Mouse (Mus musculus) thymus, postnatal 4 days (tissue): Measurements from ENCODE around the gene Apeh.

ENCODE experiments used
- DNase-seq: peaks from one replicate; pipeline ENCODE4 v3.0.0; 2021

The Apeh gene

DNA sequence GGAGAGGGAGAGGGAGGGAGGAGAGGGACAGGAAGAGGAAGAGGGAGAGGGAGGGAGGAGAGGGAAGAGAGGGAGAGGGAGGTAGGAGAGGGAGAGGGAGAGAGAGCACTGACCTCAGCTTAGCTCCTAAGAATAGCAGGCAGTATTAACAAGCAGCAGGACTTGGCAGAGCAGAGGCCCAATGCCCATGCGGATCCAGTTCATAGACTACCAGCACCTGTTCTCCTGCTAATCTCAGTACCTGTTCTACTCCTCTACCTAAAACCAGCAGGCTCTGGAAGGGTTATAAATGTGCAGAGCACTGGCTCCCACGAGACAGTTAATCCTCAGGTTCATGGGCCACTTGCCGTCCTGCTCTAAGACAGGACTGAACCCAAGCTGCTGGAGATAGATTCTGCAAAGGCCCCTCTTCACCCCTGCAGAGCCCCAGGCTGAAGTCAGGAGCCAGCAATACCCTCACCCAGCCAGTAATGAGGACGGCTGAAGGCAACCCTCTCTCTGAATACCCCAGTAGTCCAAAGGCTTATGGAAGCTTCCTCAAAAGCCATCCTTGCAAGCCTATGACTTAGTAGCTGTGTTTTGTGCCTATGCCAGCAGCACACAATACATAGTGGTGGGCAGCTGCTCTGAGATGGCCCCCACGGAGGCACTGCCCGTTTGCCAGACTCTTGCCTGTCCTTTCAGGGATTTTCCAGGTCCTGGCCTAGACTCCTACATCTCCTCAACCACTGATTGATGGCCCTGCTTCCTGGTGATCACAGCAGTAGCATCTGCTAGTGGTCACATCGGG, 21.1 kb downstream of the Apeh start:
- DNase-seq, result no peak

DNA sequence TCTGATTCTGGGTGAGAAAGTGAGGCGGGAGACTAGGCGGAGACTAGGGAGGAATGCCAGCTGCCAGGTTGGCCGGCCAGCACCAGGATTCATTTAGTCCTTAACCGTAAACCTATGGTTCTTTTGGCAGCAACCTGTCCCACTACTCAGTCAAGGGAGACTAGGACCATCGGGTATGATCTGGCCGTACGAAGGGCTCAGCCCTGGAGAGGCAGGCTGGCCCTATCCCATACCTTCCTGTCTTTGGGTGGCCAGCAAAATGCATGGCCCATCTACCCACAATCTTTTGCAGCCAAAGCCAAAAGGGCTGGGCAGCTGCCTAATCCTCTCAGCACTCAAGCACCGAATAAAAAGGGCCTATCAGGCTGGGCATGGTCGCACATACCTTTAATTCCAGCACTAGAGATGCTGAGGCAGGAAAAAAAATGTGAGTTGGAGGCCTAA, 21.9 kb downstream of the Apeh start:
- no peak for DNase-seq

DNA sequence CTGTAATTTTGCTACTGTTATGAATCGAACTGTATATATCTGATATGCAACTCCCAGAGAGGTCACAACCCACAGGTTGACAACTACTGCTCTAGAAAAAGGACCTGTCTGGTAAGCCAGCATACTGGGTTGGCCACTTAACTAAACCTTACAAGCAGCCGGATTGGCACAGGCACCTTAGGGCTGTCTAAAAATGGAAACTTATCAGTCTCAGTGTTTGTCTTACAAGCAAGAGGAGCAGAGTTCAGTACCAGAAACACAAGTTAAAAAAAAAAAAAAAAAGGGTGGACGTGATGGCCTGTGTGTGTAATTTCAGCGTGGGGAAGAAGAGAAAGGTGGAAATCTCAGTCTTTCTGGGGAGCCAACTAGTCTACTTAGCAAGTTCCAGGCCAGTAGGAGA, 22.6 kb downstream of the Apeh start:
- DNase-seq, result no peak

DNA sequence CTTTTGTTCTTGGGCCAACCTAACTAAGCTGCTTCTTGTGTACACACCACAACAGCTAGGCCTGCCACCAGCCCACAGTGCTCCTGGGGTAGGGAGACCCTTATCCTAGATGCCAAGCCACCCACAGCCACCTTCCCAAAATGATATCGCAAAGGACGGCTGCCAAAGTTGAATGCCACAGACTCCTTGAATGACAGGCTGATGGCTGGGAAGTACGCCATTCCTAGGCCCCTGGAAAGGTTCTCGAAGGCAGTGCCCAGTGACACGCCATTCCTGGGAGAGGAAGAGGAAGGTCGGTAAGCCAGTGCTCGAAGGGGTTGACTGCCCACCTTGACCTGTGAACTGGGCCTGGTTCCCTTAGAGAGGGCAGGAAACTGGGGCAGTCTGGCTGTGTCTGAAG, 24.9 kb downstream of the Apeh start:
- DNase-seq, result no peak

DNA sequence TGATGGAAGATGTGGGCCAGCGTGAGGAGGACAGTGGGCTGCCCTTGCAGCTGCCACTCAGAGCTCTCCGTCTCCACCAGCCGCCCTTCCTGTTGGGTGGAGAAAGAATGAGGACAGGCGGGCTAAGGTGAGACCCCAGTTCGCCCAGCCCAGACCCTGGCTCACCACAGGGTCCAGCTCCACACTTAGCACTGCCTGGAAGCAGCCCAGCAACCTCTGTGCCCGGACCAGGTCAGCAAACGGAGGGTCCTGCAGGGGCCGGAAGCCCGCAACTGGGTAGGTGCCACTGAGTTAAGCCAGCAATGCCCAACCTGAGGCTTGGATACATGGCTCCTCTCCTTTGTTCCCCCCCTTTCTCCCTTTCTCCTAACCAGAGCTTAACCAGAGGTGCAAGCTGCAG, 25.4 kb downstream of the Apeh start:
- no peak for DNase-seq

DNA sequence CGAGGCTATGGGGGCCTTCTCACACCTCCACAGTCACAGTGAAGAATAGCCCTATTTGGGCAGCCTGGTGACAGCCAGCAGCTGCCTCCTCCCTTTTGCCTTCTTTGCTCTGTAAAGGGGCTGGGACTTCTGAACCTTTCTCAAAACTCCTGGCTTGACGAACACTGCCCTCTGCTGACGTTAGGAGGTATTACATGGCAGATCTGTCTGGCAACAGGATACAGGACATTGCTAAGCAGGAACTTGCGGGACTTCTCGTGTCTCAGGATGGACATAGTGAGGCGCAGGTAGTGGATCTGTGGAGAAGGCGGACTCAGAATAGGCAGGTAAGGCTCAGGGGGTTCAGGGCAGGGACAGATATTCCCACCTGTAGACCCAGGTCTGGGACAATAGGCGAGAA, 26.5 kb downstream of the Apeh start:
- peak; percentile 87 for DNase-seq

DNA sequence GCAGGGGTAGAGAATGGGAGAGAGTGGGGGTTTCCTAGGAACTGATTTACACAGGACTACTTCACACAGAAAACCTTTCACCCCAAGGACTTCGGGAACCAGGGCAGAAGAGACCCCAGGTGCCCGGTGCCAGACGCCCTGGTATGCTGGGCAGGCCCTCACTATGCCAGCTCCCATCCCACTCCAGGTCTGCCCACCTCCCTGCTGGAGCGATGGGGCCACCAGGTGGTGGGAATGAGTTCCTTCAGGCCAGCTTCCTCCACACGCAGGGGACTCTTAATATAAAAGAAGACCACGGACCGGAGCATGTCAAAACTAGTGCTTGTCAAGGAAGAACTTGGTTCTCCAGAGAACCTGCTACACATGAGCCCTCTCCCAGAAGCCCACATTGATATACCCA, 27.2 kb downstream of the Apeh start:
- no peak for DNase-seq

DNA sequence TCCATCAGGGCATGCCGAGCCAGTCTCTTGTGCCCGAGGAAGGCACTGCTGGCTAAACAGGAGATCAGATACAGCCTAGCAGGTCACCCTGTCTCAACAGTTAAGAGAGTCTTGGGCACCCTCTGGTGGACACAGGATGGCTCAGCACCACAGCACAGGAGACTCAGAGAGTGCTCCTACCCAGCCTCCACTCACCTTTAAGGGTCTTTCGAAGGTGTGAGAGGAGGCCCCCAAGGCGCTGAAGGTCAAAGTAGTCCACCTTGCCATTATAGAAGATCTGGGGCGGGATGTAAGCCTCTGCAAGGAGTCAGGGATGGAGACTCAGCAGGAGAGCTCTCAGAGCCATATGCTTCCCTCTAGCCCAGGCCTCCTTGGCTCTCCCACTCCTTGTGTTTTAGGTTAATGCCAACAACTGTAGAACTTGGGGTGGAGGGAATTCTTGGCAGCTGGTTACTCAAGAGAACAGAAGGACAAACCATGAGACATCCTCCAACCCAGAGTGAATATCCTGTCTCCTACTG, 28.9 kb downstream of the Apeh start:
- DNase-seq, result peak; percentile 78

DNA sequence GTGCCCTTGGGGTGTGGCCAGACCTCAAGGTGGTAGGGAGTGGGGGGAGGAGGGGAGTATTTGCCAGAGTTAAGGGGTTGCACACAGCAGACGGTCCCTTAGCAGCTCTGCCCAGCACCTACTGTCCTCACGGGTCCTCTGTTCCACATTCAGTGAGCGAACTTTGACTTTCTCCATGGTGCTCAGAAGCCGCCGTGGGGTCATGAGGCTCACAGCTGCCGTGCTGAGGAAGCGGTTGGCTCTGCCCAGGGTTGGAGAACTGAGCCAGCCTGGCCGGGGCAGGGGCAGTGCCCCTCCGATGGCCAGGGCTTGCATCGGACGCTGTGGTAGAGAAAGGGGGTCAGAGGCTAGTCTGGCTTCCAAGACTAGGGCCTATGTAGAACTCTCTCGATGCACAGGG, 31.0 kb downstream of the Apeh start:
- DNase-seq, result no peak

DNA sequence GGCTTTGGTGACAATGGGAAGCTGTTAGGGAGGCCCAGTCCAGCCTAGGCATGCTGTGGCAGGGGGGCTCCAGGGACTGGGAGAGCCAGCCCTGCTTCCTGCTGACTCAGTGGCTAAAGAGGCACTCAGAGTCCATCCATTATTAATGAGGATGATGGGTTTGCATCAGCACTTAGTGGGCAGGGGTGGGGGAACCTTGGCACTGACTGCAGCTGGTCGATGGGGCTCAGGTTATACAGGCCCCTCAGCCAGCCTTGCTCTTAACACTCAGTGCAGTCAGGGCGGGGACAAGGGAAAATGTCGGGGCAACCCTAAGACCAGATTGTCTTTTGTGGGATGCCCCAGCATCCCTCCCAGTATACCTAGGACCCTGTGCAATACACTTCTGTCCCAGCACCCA, 32.3 kb downstream of the Apeh start:
- no peak for DNase-seq

DNA sequence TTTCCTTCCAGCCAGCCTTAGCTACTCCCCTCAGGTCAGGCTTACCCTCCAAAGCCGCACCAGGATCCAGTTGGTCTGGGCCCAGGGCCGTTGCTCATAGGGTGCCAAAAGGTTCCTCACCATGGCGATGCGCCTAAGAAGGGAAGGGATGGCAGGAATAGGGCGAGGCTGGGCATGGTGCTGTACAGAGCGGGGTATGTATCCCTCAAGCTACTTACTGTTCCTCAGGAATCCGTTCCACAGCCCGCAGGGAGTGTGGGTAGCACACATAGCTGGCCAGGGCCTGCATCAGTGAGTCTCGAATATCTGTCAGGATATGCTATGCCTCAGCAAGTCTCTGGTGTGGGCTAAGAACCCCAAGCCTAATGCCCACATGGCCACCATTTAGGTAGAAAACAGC, 36.1 kb downstream of the Apeh start:
- no peak for DNase-seq

DNA sequence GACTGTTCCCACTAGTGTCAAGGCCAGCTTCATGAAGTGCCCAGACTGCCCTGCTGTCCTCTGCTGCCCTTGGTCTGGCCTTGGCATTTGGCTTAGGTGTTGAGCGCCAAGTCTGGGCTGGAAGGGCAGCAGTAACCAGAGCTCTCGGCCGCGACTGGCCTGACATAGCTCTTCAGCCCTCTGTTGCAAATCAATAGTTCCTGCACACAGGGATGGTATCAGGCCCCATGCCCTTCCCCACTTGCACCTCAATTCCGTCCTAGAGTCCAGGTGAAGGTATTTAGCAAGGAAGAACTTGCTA, 37.2 kb downstream of the Apeh start:
- no peak for DNase-seq

DNA sequence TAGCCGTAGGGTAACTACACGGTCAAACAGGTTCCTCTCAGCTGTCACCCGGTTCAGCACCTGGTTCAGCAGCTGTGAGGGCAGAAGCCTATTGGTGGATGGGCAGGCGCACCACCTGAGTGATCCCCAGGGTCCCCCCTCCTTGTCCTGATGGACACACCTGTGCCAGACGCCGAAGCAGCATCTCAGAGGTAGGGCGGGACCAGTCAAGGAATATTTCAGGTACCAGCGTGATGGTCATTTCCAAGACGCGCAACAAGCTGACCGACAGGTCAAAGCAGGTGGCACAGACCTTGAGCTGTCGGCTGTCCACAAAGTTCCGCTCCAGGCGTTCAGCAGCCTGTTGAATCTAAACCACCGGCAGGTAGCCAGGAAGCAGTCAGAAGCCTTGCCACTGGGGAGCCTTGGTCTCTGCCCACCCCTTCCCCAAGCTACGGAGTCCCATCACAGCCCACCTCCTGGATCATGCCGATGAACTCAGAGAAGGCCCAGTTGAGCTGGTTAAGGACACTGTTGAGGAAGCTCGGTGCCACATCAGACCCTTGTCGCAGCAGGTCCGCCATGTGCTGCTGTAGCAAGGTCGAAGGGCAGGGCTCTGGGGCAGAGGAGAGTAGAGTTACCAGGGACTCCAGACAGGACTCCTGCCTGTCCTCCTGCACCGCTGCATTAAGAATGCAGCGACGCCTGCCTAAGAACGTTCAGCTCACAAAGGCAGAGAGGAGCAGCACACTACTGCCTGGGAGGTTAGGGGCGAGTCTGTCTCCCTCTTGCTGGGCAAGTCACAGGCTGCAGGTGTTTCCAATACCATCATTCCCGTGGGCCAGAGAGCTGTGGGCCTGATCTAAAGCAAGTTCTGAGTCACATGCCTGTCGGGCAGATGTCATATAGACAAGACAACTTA, 37.8 kb downstream of the Apeh start:
- no peak for DNase-seq

DNA sequence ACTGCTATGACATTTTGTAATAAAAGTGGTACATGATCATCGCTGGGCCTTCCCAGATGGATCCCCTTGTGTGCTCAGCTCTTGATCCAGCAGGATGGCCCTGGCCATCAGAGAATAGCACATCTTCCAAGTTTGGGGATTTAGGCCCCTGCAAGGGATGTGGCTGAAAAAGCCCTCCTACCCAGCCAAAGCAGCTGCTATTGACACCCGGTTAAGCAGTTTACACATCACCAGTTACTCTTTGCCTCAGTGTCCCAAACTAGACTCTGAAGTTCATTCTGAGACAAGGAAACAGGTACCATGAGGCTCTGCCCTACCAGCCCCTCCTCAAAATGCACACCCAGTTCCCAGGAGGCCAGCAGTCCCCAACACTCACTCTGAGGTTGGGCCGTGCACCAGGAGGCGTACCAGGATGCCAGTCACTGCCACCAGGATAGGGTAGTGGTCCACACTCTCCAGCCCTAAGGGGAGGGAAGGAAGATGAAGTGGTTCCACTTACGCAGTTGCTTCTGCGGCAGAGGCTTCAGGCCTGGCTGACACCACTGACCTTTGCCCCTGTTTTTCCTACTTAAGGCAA, 38.7 kb downstream of the Apeh start:
- DNase-seq, result no peak

DNA sequence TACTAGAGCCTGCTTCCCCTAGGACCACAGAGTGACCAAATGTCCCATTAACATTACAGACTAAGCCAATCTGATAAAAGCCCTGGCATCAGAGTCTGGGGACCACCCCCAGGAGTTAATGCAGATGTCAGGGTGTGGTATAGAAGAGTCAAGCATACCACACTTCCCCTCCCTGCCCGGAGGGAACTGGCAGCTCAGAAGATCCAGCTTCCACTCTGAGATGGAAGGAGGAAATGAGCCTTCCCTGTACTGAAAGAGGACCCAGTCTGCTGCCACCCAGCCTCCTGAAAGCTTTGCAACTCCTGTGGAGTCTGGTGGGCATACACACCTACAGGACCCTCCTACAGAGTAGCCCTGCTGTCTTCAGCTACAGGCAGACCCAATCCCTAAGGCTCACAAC, 39.3 kb downstream of the Apeh start:
- DNase-seq, result no peak

DNA sequence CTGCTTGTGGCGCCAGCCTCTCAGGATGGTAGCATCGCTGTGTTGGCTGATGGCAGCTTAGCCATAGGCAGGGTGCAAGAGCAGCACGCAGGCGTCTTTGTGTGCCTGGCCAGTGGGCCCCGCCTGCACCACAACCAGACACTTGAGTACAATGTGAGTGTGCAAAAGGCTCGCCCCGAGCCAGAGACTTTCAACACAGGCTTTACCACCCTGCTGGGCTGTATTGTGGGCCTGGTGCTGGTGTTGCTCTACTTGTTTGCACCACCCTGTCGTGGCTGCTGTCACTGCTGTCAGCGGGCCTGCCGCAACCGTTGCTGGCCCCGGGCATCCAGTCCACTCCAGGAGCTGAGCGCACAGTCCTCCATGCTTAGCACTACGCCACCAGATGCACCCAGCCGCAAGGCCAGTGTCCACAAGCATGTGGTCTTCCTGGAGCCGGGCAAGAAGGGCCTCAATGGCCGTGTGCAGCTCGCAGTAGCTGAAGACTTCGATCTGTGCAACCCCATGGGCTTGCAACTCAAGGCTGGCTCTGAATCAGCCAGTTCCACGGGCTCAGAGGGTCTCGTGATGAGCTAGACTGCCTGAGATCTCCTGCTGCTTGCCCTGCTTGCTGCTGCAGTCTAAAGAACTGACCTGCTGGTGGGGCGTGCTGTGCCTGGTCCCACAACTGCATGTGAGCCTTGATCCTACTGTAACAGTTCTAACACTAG, 39.9 kb downstream of the Apeh start:
- DNase-seq, result no peak

DNA sequence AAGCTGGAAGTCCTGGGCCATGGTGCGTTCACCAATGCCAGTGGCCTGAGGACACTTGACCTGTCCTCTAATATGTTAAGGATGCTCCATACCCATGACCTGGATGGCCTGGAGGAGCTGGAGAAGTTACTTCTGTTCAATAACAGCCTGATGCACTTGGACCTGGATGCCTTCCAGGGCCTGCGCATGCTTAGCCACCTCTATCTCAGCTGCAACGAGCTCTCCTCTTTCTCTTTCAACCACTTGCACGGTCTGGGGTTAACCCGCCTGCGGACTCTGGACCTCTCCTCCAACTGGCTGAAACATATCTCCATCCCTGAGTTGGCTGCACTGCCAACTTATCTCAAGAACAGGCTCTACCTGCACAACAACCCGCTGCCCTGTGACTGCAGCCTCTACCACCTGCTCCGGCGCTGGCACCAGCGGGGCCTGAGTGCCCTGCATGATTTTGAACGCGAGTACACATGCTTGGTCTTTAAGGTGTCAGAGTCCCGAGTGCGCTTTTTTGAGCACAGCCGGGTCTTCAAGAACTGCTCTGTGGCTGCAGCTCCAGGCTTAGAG, 40.7 kb downstream of the Apeh start:
- no peak for DNase-seq

DNA sequence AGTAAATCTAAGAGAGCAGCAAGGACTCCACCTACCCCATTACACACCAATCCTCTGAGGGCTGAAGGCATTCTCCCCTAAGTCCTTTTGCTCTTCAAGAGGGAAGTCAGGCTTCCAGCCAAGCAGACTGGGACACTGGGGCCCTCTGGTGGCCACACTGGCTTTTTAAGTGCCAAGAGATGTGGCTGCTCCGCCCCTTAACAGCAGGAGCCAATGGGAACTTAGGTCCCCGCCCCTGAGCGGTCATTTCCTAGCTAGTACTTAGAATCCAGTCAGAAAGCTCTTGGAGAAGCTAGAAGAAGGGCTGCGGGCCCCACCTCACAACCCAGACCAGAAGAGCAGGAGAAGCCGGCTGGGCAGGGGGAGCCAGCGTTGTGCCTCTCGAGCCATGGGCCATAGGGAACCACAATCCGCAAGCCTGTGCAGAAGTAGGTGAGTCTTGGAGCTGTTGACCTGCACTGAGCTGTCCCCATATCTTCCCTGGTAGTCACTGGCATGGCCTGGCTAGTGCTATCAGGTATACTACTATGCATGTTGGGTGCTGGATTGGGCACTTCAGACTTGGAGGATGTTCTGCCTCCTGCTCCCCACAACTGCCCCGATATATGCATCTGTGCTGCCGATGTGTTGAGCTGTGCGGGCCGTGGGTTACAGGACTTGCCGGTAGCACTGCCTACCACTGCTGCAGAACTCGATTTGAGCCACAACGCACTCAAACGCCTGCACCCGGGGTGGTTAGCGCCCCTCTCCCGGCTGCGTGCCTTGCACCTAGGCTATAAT, 41.3 kb downstream of the Apeh start, which contains the start of gene Amigo3:
Gene Amigo3 (plus strand): TSS at position 275 of the 780 bp plus-strand sequence.
- peak; percentile 98 for DNase-seq

DNA sequence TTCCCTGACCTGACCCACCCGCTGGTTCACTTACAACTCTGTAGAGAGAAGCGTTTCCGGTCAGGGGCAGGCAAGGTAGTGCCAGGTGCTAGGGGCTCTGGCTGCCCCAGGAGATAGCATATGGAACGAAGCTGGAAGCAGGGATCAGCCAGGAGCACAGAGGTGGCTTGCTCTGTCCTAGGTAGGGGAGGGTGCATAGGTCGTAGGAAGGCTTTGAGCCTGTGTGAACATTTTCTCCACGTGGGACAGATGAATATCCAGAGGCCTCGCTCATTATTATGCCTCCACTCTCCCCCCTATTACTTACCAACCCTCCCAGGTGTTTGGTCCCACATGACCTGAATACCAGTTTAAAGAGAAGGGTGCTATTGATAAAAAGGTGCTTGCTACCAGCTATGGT, 42.0 kb downstream of the Apeh start:
- DNase-seq, result no peak

DNA sequence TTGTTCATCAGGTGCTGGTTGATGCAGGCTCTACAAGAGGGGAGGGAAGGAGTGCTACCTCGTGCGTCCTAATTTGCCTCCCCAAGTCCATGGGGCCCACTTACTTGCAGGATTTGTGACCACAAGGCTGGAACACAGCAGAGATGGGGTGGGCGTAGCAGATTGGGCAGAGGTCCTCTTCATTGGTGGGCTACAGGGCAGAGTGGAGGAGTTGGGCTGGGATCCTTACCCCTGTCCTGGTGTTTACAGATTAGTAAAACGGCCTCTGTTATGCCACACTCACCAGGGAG, 42.5 kb downstream of the Apeh start:
- no peak for DNase-seq

DNA sequence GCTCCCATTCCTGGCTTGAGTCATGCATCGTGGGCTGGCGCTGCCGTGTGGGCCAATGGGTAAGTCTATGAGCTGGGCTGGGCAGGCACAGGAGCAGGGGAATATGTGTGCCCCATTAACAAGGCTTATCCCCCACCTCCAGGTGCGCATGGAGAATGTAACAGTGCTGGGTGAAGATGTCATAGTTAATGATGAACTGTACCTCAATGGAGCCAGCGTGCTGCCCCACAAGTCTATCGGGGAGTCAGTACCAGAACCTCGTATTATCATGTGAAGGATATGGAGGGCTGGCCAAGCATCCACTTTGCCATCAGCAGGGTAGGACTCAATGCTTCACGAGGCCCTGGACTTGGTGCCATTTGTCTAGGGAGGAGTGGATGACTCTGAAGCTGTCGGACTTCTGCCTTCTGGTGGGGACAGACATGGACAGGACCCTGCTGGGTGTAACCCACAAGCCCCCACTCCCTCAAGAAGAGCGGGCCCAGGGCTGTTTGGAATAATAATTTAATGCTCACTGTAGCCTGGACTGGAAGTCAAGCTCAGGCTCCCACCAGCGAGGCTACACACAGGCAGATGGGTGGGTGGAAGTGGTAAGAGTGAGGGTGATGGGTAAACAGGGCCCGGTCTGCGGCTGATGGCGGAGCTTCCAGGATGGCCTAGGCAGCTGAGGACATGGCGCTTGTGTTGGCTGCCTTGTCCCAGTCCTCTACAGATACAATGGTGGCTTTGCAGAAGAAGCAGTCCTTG, 43.0 kb downstream of the Apeh start:
- no peak for DNase-seq
